Mouse (Mus musculus): ENCODE measurements around the gene Ms4a8a. TPM values are rescaled to one million over a fixed set of nuclear protein-coding genes. Genes with fewer than 3 reads are reported as not detected.
"Not testable (repeated sequence)": the region's sequence is repeated elsewhere in the genome, so short reads cannot be mapped to it uniquely, and the experiment has no call there.

Gene Ms4a8a
- not detected in 2 replicates for polyA plus RNA-seq (2016; fragmentation: Nextera tagmentation; extraction: Ambion mirVana)

GRCm38 (mm10) chr19:11080934-11081333 lies at the start of gene Ms4a8a:
Gene Ms4a8a, minus strand, starts transcription at chr19:11081102.
- Histone ChIP-seq H3K4me2 (no peak within 1 kb of the TSS), H3K9me3 (no peaks in the 10 kb centered on the region), H3K27ac (no peak within 1 kb of the TSS), H3K36me3 (no peaks in the 10 kb centered on the region), H3K4me1 (replicated peaks) (no peaks in the 10 kb centered on the region), H3K4me3 (replicated peaks) (no peak within 1 kb of the TSS), H3K27me3 (no peaks in the 10 kb centered on the region), H3K9ac (replicated peaks) (no peak within 1 kb of the TSS)
- ATAC-seq (ENCODE audit: insufficient number of reproducible peaks, insufficient read depth, low FRiP score, low TSS enrichment, low read depth): no peak
- 87% methylated on average over 4 of the region's 4 CpGs for WGBS

DNA sequence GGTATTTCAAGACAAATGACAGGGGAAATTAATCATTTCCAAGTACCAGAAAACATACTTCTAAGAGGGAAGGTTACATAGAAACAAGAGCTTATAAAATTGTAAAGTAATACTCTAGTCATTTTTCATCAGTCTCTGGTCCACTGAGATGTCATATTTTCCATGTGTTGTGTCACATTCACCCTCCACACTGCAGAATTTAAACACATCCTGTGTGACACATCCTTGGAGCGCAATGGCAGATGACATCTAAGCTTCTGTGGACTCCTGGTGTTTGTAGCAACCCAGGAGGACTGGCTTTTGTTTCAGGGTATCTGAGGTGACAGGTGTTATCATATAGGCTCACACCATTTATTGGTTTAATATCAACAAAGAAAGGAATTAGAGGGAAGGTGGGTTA lies 48.8 kb upstream of the Ms4a8a start:
- no peak for ATAC-seq (ENCODE audit: insufficient number of reproducible peaks, insufficient read depth, low FRiP score, low TSS enrichment, low read depth)
- Histone ChIP-seq H3K4me3 (replicated peaks) (no peak overlapping the region), H3K4me2 (no peak overlapping the region), H3K27ac (no peak overlapping the region), H3K36me3 (no peaks in the 10 kb centered on the region), H3K9ac (replicated peaks) (no peak overlapping the region), H3K4me1 (replicated peaks) (no peaks in the 10 kb centered on the region), H3K27me3 (no peaks in the 10 kb centered on the region; the same call in 1 of the 2 replicates), H3K9me3 (peaks cover 3% of the 10 kb centered on the region)
- WGBS: 92% methylated on average over 1 of the region's 1 CpGs

- Histone ChIP-seq H3K4me2 (peak overlapping the region; percentile 49), H3K4me3 (replicated peaks) (peak overlapping the region; percentile 36), H3K9ac (replicated peaks) (peak overlapping the region; percentile 53)
- H3K9me3 ChIP-seq; H3K36me3 ChIP-seq; H3K4me1 ChIP-seq (replicated peaks); H3K27me3 ChIP-seq; H3K27ac ChIP-seq: not testable (repeated sequence)
- ATAC-seq (ENCODE audit: insufficient number of reproducible peaks, insufficient read depth, low FRiP score, low TSS enrichment, low read depth): peak; percentile 97
- 3% methylated on average over 19 of the region's 38 CpGs for WGBS
Observed at GRCm38 (mm10) chr19:11121016-11121420, 40.1 kb upstream of the Ms4a8a start.

- no peak overlapping the region for H3K27ac ChIP-seq
Observed at GRCm38 (mm10) chr19:11119338-11119737, 38.4 kb upstream of the Ms4a8a start.

GRCm38 (mm10) chr19:11107746-11108145 lies 26.8 kb upstream of the Ms4a8a start:
- ATAC-seq (ENCODE audit: insufficient number of reproducible peaks, insufficient read depth, low FRiP score, low TSS enrichment, low read depth): no peak

More at GRCm38 (mm10) chr19:11119338-11119737, 38.4 kb upstream of the Ms4a8a start:
- H3K27me3 ChIP-seq: no peaks in the 10 kb centered on the region
- H3K9me3 ChIP-seq: peaks cover 3% of the 10 kb centered on the region; the same call in 1 of the 2 replicates
- H3K4me2 ChIP-seq: no peak overlapping the region
- H3K36me3 ChIP-seq: no peaks in the 10 kb centered on the region
- no peak overlapping the region for H3K4me3 ChIP-seq (replicated peaks)
- no peak for ATAC-seq (ENCODE audit: insufficient number of reproducible peaks, insufficient read depth, low FRiP score, low TSS enrichment, low read depth)
- 87% methylated on average over 2 of the region's 2 CpGs for WGBS
- H3K4me1 ChIP-seq (replicated peaks): no peaks in the 10 kb centered on the region
- no peak overlapping the region for H3K9ac ChIP-seq (replicated peaks)

GRCm38 (mm10) chr19:11101880-11102279 lies 21.0 kb upstream of the Ms4a8a start:
- no peaks in the 10 kb centered on the region for H3K36me3 ChIP-seq
- no peaks in the 10 kb centered on the region for H3K27me3 ChIP-seq
- no peak for ATAC-seq (ENCODE audit: insufficient number of reproducible peaks, insufficient read depth, low FRiP score, low TSS enrichment, low read depth)
- no peak overlapping the region for H3K4me2 ChIP-seq
- no peak overlapping the region for H3K27ac ChIP-seq
- H3K9ac ChIP-seq (replicated peaks): no peak overlapping the region
- no peaks in the 10 kb centered on the region for H3K4me1 ChIP-seq (replicated peaks)
- WGBS: 75% methylated on average over 1 of the region's 1 CpGs
- no peaks in the 10 kb centered on the region for H3K9me3 ChIP-seq
- H3K4me3 ChIP-seq (replicated peaks): no peak overlapping the region

More at GRCm38 (mm10) chr19:11107746-11108145, 26.8 kb upstream of the Ms4a8a start:
- no peak overlapping the region for H3K4me2 ChIP-seq
- no peak overlapping the region for H3K27ac ChIP-seq
- no peaks in the 10 kb centered on the region for H3K4me1 ChIP-seq (replicated peaks)
- no peak overlapping the region for H3K9ac ChIP-seq (replicated peaks)
- no peak overlapping the region for H3K4me3 ChIP-seq (replicated peaks)
- H3K9me3 ChIP-seq: no peaks in the 10 kb centered on the region
- no peaks in the 10 kb centered on the region for H3K36me3 ChIP-seq
- no peaks in the 10 kb centered on the region for H3K27me3 ChIP-seq
- WGBS: 81% methylated on average over 3 of the region's 3 CpGs

- no peak for ATAC-seq (ENCODE audit: insufficient number of reproducible peaks, insufficient read depth, low FRiP score, low TSS enrichment, low read depth)
- Histone ChIP-seq H3K9me3 (no peaks in the 10 kb centered on the region), H3K27me3 (peaks cover 14% of the 10 kb centered on the region), H3K4me3 (replicated peaks) (no peak overlapping the region), H3K27ac (no peak overlapping the region), H3K4me1 (replicated peaks) (no peaks in the 10 kb centered on the region), H3K36me3 (no peaks in the 10 kb centered on the region), H3K9ac (replicated peaks) (no peak overlapping the region), H3K4me2 (no peak overlapping the region)
- WGBS: 87% methylated on average over 3 of the region's 3 CpGs
Observed at GRCm38 (mm10) chr19:11098401-11098800, 17.5 kb upstream of the Ms4a8a start.

GRCm38 (mm10) chr19:11092131-11092530 lies 11.2 kb upstream of the Ms4a8a start:
- peaks cover 31% of the 10 kb centered on the region for H3K27me3 ChIP-seq
- peak overlapping the region; percentile 59 for H3K4me2 ChIP-seq
- WGBS: 4% methylated on average over 50 of the region's 50 CpGs
- H3K4me1 ChIP-seq (replicated peaks); ATAC-seq (ENCODE audit: insufficient number of reproducible peaks, insufficient read depth, low FRiP score, low TSS enrichment, low read depth); H3K36me3 ChIP-seq; H3K9me3 ChIP-seq; H3K27ac ChIP-seq; H3K9ac ChIP-seq (replicated peaks): not testable (repeated sequence)
- peak overlapping the region; percentile 40 for H3K4me3 ChIP-seq (replicated peaks)

DNA sequence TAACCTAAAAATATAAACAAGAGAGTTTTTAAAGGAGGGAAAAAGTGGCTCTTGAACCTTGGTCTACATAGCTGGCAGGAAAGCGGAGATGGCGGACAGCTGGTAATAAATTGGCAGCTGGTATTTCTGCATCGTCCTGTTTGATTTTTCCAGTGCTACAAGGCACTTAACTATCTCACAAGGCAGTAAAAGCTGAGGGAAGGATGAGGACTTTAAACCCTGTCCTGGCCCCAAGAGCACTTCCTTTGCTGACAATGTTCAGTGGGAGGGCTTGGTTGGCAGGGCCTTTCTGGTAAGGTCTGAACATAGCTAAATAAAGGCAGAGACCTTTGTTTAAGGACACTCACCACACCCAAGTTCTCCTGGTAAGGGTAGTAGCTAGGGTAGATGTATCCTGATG lies 10.5 kb downstream of the Ms4a8a start:
- no peak overlapping the region for H3K27ac ChIP-seq
- H3K9me3 ChIP-seq: no peaks in the 10 kb centered on the region
- WGBS: 73% methylated on average over 3 of the region's 3 CpGs
- no peaks in the 10 kb centered on the region for H3K27me3 ChIP-seq
- no peaks in the 10 kb centered on the region for H3K36me3 ChIP-seq
- no peak overlapping the region for H3K4me3 ChIP-seq (replicated peaks)
- H3K4me2 ChIP-seq: no peak overlapping the region
- ATAC-seq (ENCODE audit: insufficient number of reproducible peaks, insufficient read depth, low FRiP score, low TSS enrichment, low read depth): no peak
- no peak overlapping the region for H3K9ac ChIP-seq (replicated peaks)
- no peaks in the 10 kb centered on the region for H3K4me1 ChIP-seq (replicated peaks)

DNA sequence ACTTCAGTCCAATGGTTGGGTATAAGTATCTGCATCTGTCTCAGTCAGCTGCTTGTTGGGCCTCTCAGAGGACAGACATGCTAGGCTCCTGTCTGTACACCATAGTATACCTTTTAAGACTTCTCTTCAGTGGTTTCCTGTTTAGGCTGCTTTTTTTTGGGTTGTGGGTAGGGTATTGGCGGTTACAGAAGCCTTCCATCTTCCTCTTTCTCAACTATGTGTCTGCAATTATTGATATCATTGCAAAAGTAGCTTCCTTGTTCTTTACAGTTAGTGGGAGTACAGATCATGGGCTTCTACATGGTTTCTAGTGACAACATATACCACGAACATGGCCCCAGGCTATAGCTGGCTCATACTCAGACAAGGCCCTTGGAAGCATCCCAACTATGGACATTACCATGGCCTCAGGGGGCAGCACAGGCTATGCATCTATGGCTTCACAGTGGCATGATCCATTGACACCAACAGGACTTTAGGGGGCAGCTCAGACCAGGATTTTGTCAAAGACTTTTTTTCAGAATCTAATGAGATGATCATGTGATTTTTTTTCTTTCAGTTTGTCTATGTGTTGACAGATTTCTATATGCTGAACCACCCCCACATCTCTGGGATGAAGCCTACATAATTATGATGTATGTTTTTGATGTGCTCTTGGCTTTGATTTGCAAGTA lies 15.6 kb downstream of the Ms4a8a start:
- Histone ChIP-seq H3K27ac (no peak overlapping the region), H3K36me3 (no peaks in the 10 kb centered on the region), H3K4me3 (replicated peaks) (no peak overlapping the region), H3K27me3 (no peaks in the 10 kb centered on the region), H3K4me1 (replicated peaks) (no peaks in the 10 kb centered on the region), H3K9ac (replicated peaks) (no peak overlapping the region), H3K4me2 (no peak overlapping the region), H3K9me3 (no peaks in the 10 kb centered on the region; the same call in 1 of the 2 replicates)
- 81% methylated on average over 2 of the region's 2 CpGs for WGBS
- ATAC-seq (ENCODE audit: insufficient number of reproducible peaks, insufficient read depth, low FRiP score, low TSS enrichment, low read depth): no peak

GRCm38 (mm10) chr19:11060900-11061299 lies 20.0 kb downstream of the Ms4a8a start:
- Histone ChIP-seq H3K9me3 (no peaks in the 10 kb centered on the region; the same call in 1 of the 2 replicates), H3K9ac (replicated peaks) (no peak overlapping the region), H3K4me2 (no peak overlapping the region), H3K27ac (no peak overlapping the region), H3K4me1 (replicated peaks) (no peaks in the 10 kb centered on the region), H3K27me3 (no peaks in the 10 kb centered on the region), H3K4me3 (replicated peaks) (no peak overlapping the region), H3K36me3 (no peaks in the 10 kb centered on the region)
- no peak for ATAC-seq (ENCODE audit: insufficient number of reproducible peaks, insufficient read depth, low FRiP score, low TSS enrichment, low read depth)
- WGBS: 79% methylated on average over 1 of the region's 1 CpGs

- H3K4me2 ChIP-seq: no peak overlapping the region
- no peak overlapping the region for H3K9ac ChIP-seq (replicated peaks)
- no peaks in the 10 kb centered on the region for H3K27me3 ChIP-seq
- no peak for ATAC-seq (ENCODE audit: insufficient number of reproducible peaks, insufficient read depth, low FRiP score, low TSS enrichment, low read depth)
- H3K4me1 ChIP-seq (replicated peaks): no peaks in the 10 kb centered on the region
- no peak overlapping the region for H3K27ac ChIP-seq
- H3K36me3 ChIP-seq: no peaks in the 10 kb centered on the region
- no peaks in the 10 kb centered on the region; the same call in 1 of the 2 replicates for H3K9me3 ChIP-seq
- no peak overlapping the region for H3K4me3 ChIP-seq (replicated peaks)
Observed at GRCm38 (mm10) chr19:11059967-11060366, 20.9 kb downstream of the Ms4a8a start.
